Mouse (Mus musculus) E14TG2a.4 (cell line): ENCODE data around the gene Mapkapk2.

Source experiments
- CTCF ChIP-seq: conservative IDR thresholded peaks from 2 replicates; pipeline ENCODE4 v1.5.1; 2014; ENCODE audit warnings: low read length
- NANOG ChIP-seq: IDR thresholded peaks from 2 replicates; pipeline ENCODE4 v1.6.1; 2014; ENCODE audit warnings: borderline replicate concordance, low read length, mixed read lengths

DNA sequence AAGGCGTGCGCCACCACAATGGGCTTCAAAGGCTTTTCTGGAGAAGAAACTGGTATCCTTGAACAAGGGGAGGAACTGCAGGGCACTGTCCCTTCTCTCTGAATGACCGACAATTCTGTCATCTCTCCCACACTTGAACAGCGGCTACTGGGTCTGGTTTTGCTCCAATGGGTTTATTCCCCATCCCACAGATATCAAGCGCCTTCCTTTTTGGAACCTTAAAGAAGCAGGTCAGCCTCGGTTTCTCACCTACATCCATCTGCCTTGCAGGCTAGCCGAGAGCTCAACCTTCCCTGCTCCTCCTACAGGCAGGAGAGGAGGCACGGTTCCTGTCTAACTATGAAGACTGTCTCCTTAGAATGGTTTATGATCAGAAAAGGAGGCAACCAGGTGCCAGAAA lies 48.7 kb downstream of the Mapkapk2 start:
- TF ChIP-seq CTCF (no peak), NANOG (no peak)
